Mouse (Mus musculus): ENCODE results near the gene Eif4e.

Eif4e gene

DNA sequence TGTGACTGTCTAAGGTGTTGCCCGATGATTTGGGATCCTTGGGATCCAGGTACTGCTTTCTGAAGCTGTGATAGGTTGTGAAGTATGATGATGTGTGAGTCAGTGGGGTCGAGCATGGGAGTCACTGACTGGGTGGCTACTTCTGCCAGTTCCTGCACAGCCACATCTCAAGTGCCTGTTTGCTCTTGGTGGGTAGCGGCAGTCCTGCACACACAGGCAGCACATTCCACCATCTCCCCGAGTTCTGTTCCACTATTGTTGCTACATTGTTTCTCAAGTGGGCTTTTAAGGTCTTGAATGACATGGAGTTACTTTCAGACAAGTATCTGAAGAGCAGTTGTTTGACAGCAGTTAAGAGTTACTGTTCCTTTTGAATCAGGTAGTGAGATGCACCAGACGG, 34.3 kb downstream of the Eif4e start:
- in situ Hi-C loops (cut with MboI, MseI): no loop called here

DNA sequence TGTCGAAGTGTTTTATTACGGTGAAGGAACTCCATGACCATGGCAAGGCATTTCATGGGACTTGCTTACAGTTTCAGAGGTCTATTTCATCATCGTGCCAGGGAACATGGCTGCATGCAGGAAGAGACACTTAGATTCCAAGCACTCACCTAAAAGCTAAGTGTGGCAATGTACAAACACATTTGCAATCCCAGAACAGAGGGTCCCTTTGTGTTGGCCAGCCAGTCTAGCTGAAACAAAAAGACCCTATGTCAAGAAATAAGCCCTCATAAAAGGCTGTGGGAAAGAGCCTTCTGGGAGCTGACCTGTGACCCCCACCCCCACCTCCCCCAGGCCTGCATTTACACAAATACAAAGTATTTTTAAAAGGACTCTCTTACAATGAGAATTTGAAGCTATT, 34.9 kb downstream of the Eif4e start:
- in situ Hi-C loops (cut with MboI, MseI): no loop called here

DNA sequence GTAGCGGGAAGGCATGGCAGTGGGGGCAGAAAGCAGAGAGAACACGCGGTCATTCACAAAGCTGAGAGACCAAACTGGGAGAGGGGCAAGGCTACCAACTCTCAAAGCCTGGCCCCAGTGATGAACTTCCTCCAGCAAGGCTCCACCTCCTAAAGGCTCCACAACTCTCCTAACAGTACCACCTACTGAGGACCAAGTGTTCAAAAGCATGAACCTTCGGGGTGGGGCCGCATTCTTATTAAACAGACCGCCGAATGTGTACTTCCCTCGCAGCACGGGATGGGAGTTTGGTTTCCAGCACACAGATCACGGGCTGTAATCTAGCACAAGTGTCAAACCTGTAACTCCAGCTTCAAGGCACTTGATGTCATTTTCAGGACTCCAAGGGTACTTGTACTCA, 52.9 kb downstream of the Eif4e start:
- in situ Hi-C loops (cut with MboI, MseI): no loop called here

DNA sequence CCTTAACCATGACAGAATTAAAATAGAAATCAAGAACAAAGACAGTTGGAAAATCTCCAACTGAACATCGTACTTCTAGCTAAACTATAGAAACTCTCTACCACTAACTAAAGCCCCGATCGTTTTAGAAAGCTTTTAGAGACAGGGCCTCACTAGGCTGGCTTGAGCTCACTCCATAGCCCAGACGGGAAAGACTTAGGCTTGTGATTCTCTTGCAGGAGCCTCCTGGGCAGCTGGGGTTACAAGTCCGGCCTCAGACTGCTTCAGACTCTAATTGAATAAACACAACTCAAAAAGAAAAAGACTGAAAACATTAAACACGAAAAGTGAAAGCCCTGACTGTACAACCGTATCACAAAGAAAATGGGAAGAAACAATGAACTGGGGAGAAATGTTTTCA, 60.2 kb downstream of the Eif4e start:
- in situ Hi-C loops (cut with MboI, MseI): loop anchor here in 1 of 2 experiments (10.0 kb wide), 1 partner anchor 951 kb away; no protein-coding TSS in a partner anchor

DNA sequence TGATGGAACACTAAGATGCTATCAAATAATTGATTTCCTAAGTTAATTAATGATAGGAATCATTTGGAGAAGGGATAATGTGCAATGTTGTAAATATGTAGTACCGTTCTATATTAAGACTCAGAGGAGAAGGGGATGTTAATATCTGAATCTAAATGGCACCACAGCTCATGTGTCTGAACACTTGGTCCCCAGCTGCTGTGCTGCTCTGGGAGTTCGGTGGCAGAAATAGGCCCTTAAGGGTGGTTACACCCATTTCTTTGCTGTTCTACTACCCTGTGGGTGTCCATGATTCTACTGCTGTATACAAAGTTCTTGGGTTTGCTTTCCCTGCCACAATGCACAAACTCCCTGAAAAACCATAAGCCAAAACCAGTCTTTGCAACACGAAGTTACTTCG, 61.2 kb downstream of the Eif4e start:
- in situ Hi-C loops (cut with MboI, MseI): loop anchor here in 1 of 2 experiments (10.0 kb wide), 1 partner anchor 952 kb away; no protein-coding TSS in a partner anchor

DNA sequence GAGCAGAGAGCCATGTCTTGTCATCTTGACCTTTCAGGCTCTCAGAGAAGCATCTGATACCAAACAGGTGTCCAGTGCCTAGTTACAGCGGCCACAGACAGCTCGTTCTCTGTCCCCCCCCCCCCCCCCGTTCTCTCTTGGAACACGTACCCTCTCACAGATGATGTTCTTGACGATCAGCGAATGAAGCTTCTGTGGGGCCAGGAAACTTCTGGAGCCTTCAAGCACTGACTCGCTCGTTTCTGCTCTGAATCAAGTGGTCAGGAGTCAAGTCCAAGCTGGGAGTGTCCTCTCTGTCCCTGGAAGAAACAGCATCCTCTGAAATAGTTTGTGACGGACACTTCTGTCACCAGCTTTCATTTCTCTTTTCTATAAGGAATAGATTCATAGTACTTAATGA, 62.0 kb downstream of the Eif4e start:
- in situ Hi-C loops (cut with MboI, MseI): loop anchor here in 1 of 2 experiments (10.0 kb wide), 1 partner anchor 953 kb away; no protein-coding TSS in a partner anchor

DNA sequence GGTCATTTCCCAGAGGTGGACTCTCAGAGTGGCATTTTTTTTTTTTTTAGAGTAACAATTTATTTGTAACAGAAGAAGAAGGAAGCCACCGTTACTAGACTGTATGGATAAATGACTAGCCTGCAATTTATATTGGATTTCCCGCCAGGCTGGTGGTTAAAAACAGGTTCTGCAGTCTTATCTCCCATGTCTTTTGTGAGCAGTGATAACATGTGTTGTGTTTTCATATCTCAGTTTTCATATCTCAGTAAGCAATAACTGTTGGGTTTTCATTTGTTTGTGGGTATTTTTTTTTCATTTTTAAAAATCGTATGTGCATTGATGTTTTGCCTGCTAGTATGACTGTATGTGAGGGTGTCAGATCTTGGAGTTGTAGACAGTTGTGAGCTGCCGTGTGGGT, 65.0 kb downstream of the Eif4e start:
- in situ Hi-C loops (cut with MboI, MseI): no loop called here

DNA sequence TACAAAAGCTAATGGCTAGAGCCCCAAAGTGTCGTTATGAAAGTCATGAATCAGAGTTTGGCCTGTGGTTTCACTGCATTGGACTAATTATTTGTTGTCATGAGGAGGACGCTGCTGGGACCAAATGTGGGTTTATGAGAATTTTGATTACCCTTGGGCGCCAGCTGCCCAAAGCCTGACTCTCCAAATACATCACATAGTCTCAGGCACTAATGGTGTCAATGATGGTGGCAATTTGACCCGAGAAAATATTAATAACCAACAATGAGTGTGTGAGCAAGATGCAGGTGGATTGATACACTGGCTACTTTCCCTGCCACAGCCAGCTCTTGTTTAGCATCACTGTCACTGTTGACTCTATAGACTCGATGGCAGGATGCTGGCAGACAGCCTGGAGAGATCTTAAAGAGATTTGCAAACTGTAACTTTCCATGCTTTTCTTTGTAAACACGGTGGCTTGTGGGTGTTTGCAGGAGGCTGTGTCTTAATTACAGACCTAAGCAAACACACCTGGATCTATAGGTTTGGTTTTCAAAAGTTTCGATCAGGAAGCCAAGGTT, 65.9 kb downstream of the Eif4e start:
- in situ Hi-C loops (cut with MboI, MseI): no loop called here

DNA sequence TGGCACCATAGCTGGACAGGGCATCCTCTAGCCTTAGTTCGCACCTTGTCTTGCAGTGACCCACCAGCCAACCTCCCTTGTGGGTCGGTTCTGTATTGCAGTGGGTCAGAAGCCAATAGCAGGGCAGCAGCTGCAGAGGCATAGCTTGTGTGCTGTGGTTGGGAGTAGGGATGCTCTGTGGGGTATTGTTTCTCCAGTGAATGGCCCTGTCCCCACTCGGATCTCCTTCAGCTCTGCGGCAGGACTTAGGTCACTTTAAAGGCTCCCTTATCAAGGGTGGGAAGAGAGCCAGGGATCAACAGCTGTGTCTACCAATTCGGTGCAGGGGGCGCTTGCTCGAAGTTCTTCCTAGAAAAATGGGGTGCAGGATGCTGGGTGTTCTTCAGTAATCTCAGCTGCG, 67.2 kb downstream of the Eif4e start:
- in situ Hi-C loops (cut with MboI, MseI): no loop called here

DNA sequence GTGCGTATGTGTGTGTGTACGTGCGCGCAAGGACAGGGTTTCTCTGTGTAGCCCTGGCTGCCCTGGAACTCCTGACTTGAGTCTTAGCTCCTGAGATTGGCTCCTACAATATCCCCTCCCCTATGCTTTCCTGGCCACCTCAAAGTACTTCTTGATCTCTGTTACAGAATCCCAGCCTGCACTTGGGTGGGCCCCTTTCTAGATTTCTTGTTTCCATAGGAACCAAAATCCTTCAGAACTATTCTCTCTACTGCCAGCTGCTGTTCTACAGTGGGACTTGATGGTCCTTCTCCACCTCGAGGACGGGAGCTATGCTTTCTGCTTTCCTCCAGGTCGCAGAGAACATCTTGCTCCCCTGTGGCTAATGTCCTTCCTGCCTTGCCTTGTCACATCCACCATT, 67.9 kb downstream of the Eif4e start:
- in situ Hi-C loops (cut with MboI, MseI): no loop called here

DNA sequence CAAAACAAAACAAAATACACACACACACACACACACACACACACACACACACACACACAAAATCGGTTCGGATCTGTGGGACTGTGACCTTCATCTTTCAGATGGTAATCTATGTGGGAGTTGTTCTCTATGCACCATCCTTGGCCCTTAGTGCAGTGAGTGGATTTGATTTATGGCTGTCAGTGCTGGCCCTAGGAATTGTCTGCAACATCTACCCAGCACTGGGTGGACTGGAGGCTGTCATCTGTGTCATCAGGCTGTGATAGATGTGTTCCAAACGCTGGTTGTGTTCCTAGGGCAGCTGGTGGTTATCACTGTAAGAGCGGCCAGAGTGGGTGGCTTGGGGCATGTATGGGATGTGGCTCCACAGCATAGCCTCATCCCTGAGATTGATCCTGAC, 75.1 kb downstream of the Eif4e start:
- in situ Hi-C loops (cut with MboI, MseI): no loop called here

DNA sequence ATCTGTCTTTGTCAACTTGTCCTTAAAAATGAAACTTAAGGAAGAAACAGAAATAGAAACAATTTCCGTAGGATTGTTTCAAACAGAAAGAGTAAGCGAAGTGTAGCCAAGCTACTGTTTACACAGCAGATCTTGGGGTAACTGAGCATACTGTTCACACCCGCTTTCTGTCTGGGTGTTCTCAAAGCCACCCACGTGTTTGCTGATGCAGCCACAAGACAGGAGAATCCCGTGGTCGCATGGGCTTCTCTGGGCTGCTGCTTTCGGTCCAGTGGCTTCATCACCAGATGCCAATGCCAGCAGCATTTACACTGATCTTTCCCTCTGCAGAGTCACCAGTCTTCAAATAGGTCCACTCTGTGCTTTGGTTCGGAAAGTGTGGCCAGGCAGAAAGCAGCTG, 79.2 kb downstream of the Eif4e start:
- in situ Hi-C loops (cut with MboI, MseI): no loop called here

DNA sequence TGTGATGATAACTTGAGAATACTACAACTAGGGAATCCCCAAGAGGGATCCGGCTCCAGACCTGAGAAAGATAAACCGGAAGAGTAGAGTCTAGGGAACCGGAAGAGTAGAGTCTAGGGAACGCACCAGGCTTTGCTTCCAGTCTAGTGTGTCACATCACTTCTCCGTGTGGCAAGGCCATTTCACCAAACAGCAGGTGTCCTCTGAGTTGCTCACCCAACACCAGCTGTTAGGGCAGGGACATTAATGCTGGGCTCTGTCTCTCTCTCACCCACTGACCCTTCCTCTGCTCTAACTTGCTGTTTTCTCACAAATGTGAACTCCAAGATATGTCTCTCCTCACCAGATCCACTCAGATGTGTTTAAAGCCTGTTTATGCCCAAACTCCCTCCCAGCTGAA, 82.7 kb downstream of the Eif4e start:
- in situ Hi-C loops (cut with MboI, MseI): no loop called here
